Mouse (Mus musculus) heart, embryonic 15.5 days (tissue): ENCODE data around the gene 1700092M07Rik. TPM values are rescaled to one million over a fixed set of nuclear protein-coding genes. Genes with fewer than 3 reads are reported as not detected.
"Not testable (repeated sequence)": the region's sequence is repeated elsewhere in the genome, so short reads cannot be mapped to it uniquely, and the experiment has no call there.

Source experiments
- ATAC-seq: fragments of 200-750 bp; cut with Nextera tagmentation; replicated peaks from 2 replicates; pipeline ENCODE4 v1.8.0; 2017; ENCODE audit warnings: low read depth, moderate TSS enrichment; ENCODE audit not compliant: insufficient number of reproducible peaks, insufficient read depth, low FRiP score
- H3K27ac ChIP-seq: fragments of 300-500 bp; sonication (generic); 2 replicates; pipeline ENCODE4 v1.5.1; 2015; ENCODE audit warnings: mild to moderate bottlenecking, inconsistent platforms
- H3K27me3 ChIP-seq: fragments of 300-500 bp; sonication (generic); 2 replicates; pipeline ENCODE4 v1.6.1; 2015; ENCODE audit warnings: inconsistent platforms
- H3K36me3 ChIP-seq: fragments of 300-500 bp; sonication (generic); 2 replicates; pipeline ENCODE4 v1.6.1; 2015; ENCODE audit warnings: mild to moderate bottlenecking, inconsistent platforms
- H3K4me1 ChIP-seq: fragments of 300-500 bp; sonication (generic); replicated peaks from 2 replicates; pipeline ENCODE4 v1.6.1; 2015; ENCODE audit warnings: inconsistent platforms
- H3K4me2 ChIP-seq: fragments of 300-500 bp; sonication (generic); 2 replicates; pipeline ENCODE4 v1.6.1; 2015; ENCODE audit warnings: inconsistent platforms, mild to moderate bottlenecking, moderate library complexity
- H3K4me3 ChIP-seq: fragments of 300-500 bp; sonication (generic); 2 replicates; pipeline ENCODE4 v1.5.1; 2015; ENCODE audit warnings: mild to moderate bottlenecking, inconsistent platforms
- H3K9ac ChIP-seq: fragments of 300-500 bp; sonication (generic); 2 replicates; pipeline ENCODE4 v1.6.1; 2015; ENCODE audit warnings: mild to moderate bottlenecking, inconsistent platforms
- H3K9me3 ChIP-seq: fragments of 300-500 bp; sonication (generic); replicated peaks from 2 replicates; pipeline ENCODE4 v1.6.1; 2016; ENCODE audit warnings: inconsistent platforms
- WGBS: fragments of 180-500 bp; shearing (Covaris S2); methylation state at CpG from one replicate; pipeline ENCODE4 v1.1.7; 2015; ENCODE audit warnings: mixed read lengths; 5-methylcytosine and 5-hydroxymethylcytosine counted together
- polyA plus RNA-seq: library from polyadenylated mRNA; unstranded; fragments of >200 nt; fragmentation: Nextera tagmentation; extraction: Ambion mirVana; gene quantifications from 2 replicates; pipeline ENCODE4 v1.2.1, GENCODE M21; 2015

The 1700092M07Rik gene
- polyA plus RNA-seq, 1 experiment from 2014 or later, result 0.69 TPM

GRCm38 (mm10) chr19:8718357-8718756 is 22.2 kb upstream of the 1700092M07Rik start:
- ATAC-seq, result no peak
- Histone ChIP-seq H3K36me3 (no peaks in the 10 kb centered on the region), H3K4me1 (peaks cover 21% of the 10 kb centered on the region), H3K4me2 (no peak overlapping the region), H3K9me3 (no peaks in the 10 kb centered on the region), H3K4me3 (no peak overlapping the region), H3K9ac (no peak overlapping the region), H3K27ac (no peak overlapping the region), H3K27me3 (no peaks in the 10 kb centered on the region)
- 63% methylated on average over 3 of the region's 3 CpGs for WGBS

- ATAC-seq, H3K9ac ChIP-seq, H3K9me3 ChIP-seq, H3K36me3 ChIP-seq, H3K4me2 ChIP-seq, H3K27me3 ChIP-seq, H3K4me3 ChIP-seq, H3K27ac ChIP-seq: not testable (repeated sequence)
- H3K4me1 ChIP-seq, result peaks cover 19% of the 10 kb centered on the region
These were observed 21.5 kb upstream of the 1700092M07Rik start for GRCm38 (mm10) chr19:8719037-8719436.

DNA sequence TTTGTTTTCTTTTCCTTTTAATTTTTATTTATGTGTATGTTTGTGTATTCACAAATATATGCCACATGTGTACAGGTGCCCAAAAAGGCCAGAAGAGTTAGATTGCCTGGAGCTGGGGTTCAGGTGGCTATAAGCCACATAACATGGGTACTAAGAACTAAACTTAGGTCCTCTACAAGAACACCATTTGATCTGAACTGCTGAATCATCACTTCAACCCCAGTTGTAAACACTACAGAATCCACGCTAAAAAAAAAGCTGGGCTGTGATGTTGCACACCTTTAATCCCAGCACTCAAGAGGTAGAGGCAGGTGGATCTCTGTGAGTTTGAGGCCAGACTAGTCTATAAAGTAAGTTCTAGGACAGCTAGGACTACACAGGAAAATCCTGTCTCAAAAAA is 19.1 kb upstream of the 1700092M07Rik start:
- Histone ChIP-seq H3K4me1 (peaks cover 29% of the 10 kb centered on the region), H3K27ac (no peak overlapping the region), H3K27me3 (no peaks in the 10 kb centered on the region), H3K36me3 (peaks cover 21% of the 10 kb centered on the region), H3K9ac (no peak overlapping the region), H3K4me3 (no peak overlapping the region), H3K9me3 (no peaks in the 10 kb centered on the region), H3K4me2 (no peak overlapping the region)
- ATAC-seq, result no peak
- WGBS, result 59% methylated on average over 1 of the region's 1 CpGs

- Histone ChIP-seq H3K4me3 (peak overlapping the region; percentile 65), H3K4me1 (peaks cover 29% of the 10 kb centered on the region), H3K9me3 (no peaks in the 10 kb centered on the region), H3K27me3 (no peaks in the 10 kb centered on the region), H3K36me3 (peaks cover 28% of the 10 kb centered on the region), H3K4me2 (peak overlapping the region; percentile 61), H3K9ac (peak overlapping the region; percentile 84), H3K27ac (no peak overlapping the region)
- 50% methylated on average over 4 of the region's 4 CpGs for WGBS
- no peak for ATAC-seq
These were observed 18.5 kb upstream of the 1700092M07Rik start for GRCm38 (mm10) chr19:8722021-8722420.

- no peak for ATAC-seq
- Histone ChIP-seq H3K9ac (peak overlapping the region; percentile 84), H3K9me3 (no peaks in the 10 kb centered on the region), H3K4me2 (peak overlapping the region; percentile 61), H3K27ac (peak overlapping the region; percentile 95), H3K4me3 (peak overlapping the region; percentile 65), H3K36me3 (peaks cover 28% of the 10 kb centered on the region), H3K4me1 (peaks cover 29% of the 10 kb centered on the region), H3K27me3 (no peaks in the 10 kb centered on the region)
- under 1% methylated on average over 5 of the region's 5 CpGs for WGBS
These were observed 18.0 kb upstream of the 1700092M07Rik start for GRCm38 (mm10) chr19:8722559-8722906.

GRCm38 (mm10) chr19:8722907-8723573 is 17.5 kb upstream of the 1700092M07Rik start, which contains the start of gene Slc3a2:
TSS of gene Slc3a2 (minus strand) at chr19:8723369.
- WGBS, result under 1% methylated on average over 50 of the region's 50 CpGs

DNA sequence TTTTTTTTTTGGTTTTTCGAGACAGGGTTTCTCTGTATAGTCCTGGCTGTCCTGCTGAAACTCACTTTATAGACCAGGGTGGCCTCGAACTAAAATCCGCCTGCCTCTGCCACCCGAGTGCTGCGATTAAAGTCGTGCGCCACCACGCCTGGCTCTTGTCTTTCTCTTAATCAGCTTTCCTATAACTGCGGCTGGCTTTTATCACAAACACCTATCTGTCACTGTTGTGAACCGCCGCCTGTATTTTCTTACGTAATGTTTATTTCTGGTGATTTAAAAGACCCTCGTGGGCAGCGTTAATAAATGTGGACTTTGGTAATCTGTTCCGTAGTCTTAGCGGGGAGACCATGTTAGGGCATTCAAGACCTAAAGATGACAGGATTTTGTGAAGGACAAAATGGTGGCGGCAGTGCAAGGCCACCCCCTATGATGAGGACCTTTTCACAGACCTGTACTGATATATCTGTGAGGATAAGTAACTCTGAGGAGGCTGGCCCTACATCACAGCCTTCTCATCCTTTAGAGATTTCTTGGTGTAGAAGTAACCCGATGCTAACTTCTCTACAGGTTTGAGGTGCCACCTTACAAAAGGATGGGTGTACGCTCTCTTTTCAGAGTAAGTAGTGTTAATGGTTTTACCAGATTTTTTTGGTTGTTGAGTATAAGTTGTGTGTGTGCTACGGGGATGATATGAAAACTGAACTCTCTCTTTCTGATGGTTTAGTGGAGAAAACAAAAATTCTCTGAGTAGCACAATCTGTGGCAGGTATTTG is 16.8 kb upstream of the 1700092M07Rik start:
- H3K4me3 ChIP-seq, result peak overlapping the region; percentile 65
- ATAC-seq, result no peak
- WGBS, result under 1% methylated on average over 20 of the region's 20 CpGs
- peak overlapping the region; percentile 88 for H3K27ac ChIP-seq
- peak overlapping the region; percentile 84 for H3K9ac ChIP-seq
- peaks cover 28% of the 10 kb centered on the region for H3K36me3 ChIP-seq
- no peaks in the 10 kb centered on the region for H3K9me3 ChIP-seq
- peak overlapping the region; percentile 63 for H3K4me2 ChIP-seq
- H3K27me3 ChIP-seq, result no peaks in the 10 kb centered on the region
- peaks cover 29% of the 10 kb centered on the region for H3K4me1 ChIP-seq

More at GRCm38 (mm10) chr19:8722907-8723573, 17.5 kb upstream of the 1700092M07Rik start, which contains the start of gene Slc3a2:
- Histone ChIP-seq H3K4me1 (peaks cover 29% of the 10 kb centered on the region), H3K4me3 (peak within 1 kb of the TSS; percentile 65), H3K27ac (peak within 1 kb of the TSS; percentile 95), H3K9ac (peak within 1 kb of the TSS; percentile 84), H3K36me3 (peaks cover 28% of the 10 kb centered on the region), H3K4me2 (peak within 1 kb of the TSS; percentile 63), H3K9me3 (no peaks in the 10 kb centered on the region), H3K27me3 (no peaks in the 10 kb centered on the region)
- ATAC-seq, result peak; percentile 98

DNA sequence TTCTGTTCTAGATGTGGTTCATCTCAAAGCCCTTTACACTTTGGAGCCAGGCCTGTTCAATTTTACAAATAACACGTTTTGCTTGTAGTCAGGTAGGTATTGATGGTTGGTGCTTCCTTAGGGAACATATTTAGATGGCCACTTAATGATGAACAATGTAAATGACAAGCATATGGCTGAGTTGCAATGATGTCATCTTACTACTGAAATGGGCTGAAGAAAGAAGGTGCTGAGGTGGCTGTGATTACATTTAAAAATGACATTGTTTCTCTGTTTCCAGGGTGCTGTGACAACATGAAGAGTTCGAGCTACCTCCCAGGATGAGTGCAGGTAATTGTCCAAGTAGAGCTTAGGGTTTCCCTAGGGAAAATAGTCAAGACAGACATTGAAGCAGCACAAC is 16.1 kb upstream of the 1700092M07Rik start:
- ATAC-seq, result no peak
- 6% methylated on average over 2 of the region's 2 CpGs for WGBS
- H3K4me3 ChIP-seq, result peak overlapping the region; percentile 65

GRCm38 (mm10) chr19:8725081-8725613 is 15.4 kb upstream of the 1700092M07Rik start:
- peak overlapping the region; percentile 63 for H3K4me2 ChIP-seq
- peaks cover 29% of the 10 kb centered on the region for H3K4me1 ChIP-seq
- H3K36me3 ChIP-seq, result peaks cover 28% of the 10 kb centered on the region
- no peaks in the 10 kb centered on the region for H3K9me3 ChIP-seq
- no peak overlapping the region for H3K27ac ChIP-seq
- 55% methylated on average over 4 of the region's 4 CpGs for WGBS
- 0 out of 2 replicates have a peak overlapping the region, but pooled peaks have one; percentile 84 for H3K9ac ChIP-seq
- peak overlapping the region; percentile 65 for H3K4me3 ChIP-seq
- ATAC-seq, result no peak
- H3K27me3 ChIP-seq, result no peaks in the 10 kb centered on the region

More for the DNA sequence above, 16.1 kb upstream of the 1700092M07Rik start:
- Histone ChIP-seq H3K9ac (peak overlapping the region; percentile 84), H3K9me3 (no peaks in the 10 kb centered on the region), H3K36me3 (peaks cover 28% of the 10 kb centered on the region), H3K4me2 (peak overlapping the region; percentile 63), H3K27ac (peak overlapping the region; percentile 88), H3K27me3 (no peaks in the 10 kb centered on the region), H3K4me1 (peaks cover 29% of the 10 kb centered on the region)

DNA sequence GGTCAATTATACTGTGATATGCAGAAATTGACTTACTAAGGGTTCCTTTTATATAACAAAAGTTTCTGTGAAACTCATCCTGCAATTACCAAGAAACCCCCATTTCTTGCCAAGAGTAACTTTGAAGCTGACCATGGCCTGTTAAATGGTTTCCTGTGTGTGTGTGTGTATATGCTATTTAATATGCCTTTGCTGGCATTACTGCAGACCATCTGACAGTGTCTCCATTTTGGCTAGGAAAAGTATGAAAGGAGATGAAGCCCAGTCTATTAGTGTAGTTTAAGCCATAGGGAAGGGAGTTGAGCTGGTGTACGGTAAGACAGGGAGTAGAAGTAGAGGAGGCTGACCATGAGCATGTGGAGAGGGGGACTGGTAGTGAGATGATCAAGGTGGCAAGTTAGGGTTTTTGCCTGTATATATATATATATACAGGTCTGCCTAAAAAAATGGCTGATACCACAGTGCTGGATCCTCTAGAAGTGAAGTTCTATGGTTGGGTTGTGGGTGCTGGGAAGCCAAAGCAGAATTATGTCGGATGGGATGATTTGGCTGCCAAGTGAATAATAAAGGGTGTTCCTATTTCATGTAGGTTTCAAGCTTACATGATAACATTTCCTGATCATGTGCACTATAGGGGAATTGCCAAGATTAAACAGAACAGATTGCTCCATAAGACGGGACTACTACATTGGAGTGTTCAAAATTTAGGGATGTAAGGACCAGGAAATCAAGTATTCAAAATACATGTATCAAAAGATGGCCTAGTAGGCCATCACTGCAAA is 13.7 kb upstream of the 1700092M07Rik start:
- peaks cover 28% of the 10 kb centered on the region for H3K36me3 ChIP-seq
- 35% methylated on average over 3 of the region's 3 CpGs for WGBS
- H3K27ac ChIP-seq, result no peak overlapping the region
- H3K9ac ChIP-seq, result no peak overlapping the region
- H3K4me2 ChIP-seq, result no peak overlapping the region
- no peak for ATAC-seq
- peaks cover 24% of the 10 kb centered on the region for H3K4me1 ChIP-seq
- H3K4me3 ChIP-seq, result no peak overlapping the region
- H3K27me3 ChIP-seq, result no peaks in the 10 kb centered on the region
- H3K9me3 ChIP-seq, result no peaks in the 10 kb centered on the region
